Comparison of ENCODE assay signal across 23 mouse cellular contexts in genomic region chr1:39106372-39106643, GRCm38 (mm10).
DNase-seq lines count a peak whose midpoint lies in the region; ATAC-seq and TF ChIP-seq lines count a peak whose summit lies in the region.
"Had no signal": no experiment of that assay in that cellular context is flagged by ENCODE, and none has a peak within 500 bp of the region (broad histone marks: within the 10 kb centered on the region; RNA-seq: fewer than 3 reads in every experiment).

No protein-coding gene starts in this region.

- H3K27ac ChIP-seq in intestine, postnatal 0 days (ENCODE audit: low read depth, low read length): 0 out of 2 replicates have a peak overlapping the region, but pooled peaks have one; percentile 74
- H3K27ac ChIP-seq in intestine, embryonic 15.5 days: no peak overlapping the region
- H3K27ac ChIP-seq in embryonic facial prominence, embryonic 11.5 days (replicated peaks; ENCODE audit: low read depth, low read length): no peak overlapping the region
- H3K27ac ChIP-seq: forebrain, embryonic 12.5 days; hindbrain, embryonic 13.5 days; limb, embryonic 15.5 days; liver, embryonic 15.5 days; lung, embryonic 15.5 days; neural tube, embryonic 15.5 days had no signal

- no peak overlapping the region for H3K9ac ChIP-seq in intestine, postnatal 0 days (ENCODE audit: low read depth, low read length)
- no peak overlapping the region for H3K9ac ChIP-seq in intestine, embryonic 15.5 days
- H3K9ac ChIP-seq in embryonic facial prominence, embryonic 11.5 days (replicated peaks; ENCODE audit: low read length): no peak overlapping the region
- H3K9ac ChIP-seq: forebrain, embryonic 12.5 days; hindbrain, embryonic 13.5 days; limb, embryonic 15.5 days; liver, embryonic 15.5 days; lung, embryonic 15.5 days; neural tube, embryonic 15.5 days had no signal

- H3K4me3 ChIP-seq in intestine, postnatal 0 days (ENCODE audit: low read depth, low read length): no peak overlapping the region
- H3K4me3 ChIP-seq in intestine, embryonic 15.5 days (replicated peaks): no peak overlapping the region
- H3K4me3 ChIP-seq in embryonic facial prominence, embryonic 11.5 days (ENCODE audit: low read depth, low read length): no peak overlapping the region
- H3K4me3 ChIP-seq: forebrain, embryonic 12.5 days; heart, embryonic 12.5 days; hindbrain, embryonic 13.5 days; limb, embryonic 15.5 days; liver, embryonic 15.5 days; lung, embryonic 15.5 days; neural tube, embryonic 15.5 days had no signal

- peak; percentile 14 for DNase-seq in embryo, embryonic 10.5 days (ENCODE audit: low spot score)
- DNase-seq in embryo, embryonic 9.5 days (ENCODE audit: extremely low spot score): no peak
- peak; percentile 57 for DNase-seq in MN1 (ENCODE audit: low spot score)
- DNase-seq in embryonic facial prominence, embryonic 11.5 days (ENCODE audit: low spot score): peak; percentile 12
- no peak for DNase-seq in thymus, postnatal 36 days
- DNase-seq: cerebellum, adult 11 months; cerebellum, postnatal 10 days; kidney, adult 8-10 months; kidney, postnatal 10 days; layer of hippocampus, postnatal 36 days; lung, postnatal 36 days; thymus, adult 18-20 months; thymus, postnatal 4 days had no signal

- no peak for ATAC-seq in intestine, postnatal 0 days
- no peak for ATAC-seq in intestine, embryonic 15.5 days
- no peak for ATAC-seq in embryonic facial prominence, embryonic 11.5 days (replicated peaks; ENCODE audit: insufficient number of reproducible peaks, low FRiP score, low TSS enrichment, low read depth)
- ATAC-seq: midbrain, embryonic 16.5 days had no signal

- H3K36me3 ChIP-seq in intestine, postnatal 0 days (ENCODE audit: control insufficient read depth, insufficient read depth): no peaks in the 10 kb centered on the region
- no peaks in the 10 kb centered on the region for H3K36me3 ChIP-seq in intestine, embryonic 15.5 days
- H3K36me3 ChIP-seq in embryonic facial prominence, embryonic 11.5 days (replicated peaks; ENCODE audit: control insufficient read depth, insufficient read depth, low read depth, low read length): no peaks in the 10 kb centered on the region
- H3K36me3 ChIP-seq: forebrain, embryonic 12.5 days; heart, embryonic 12.5 days; hindbrain, embryonic 13.5 days; limb, embryonic 15.5 days; liver, embryonic 15.5 days; lung, embryonic 15.5 days; neural tube, embryonic 15.5 days had no signal

- 83% methylated on average over 4 of the region's 4 CpGs for WGBS in intestine, postnatal 0 days
- WGBS in intestine, embryonic 15.5 days: 83% methylated on average over 4 of the region's 4 CpGs
- 54% methylated on average over 4 of the region's 4 CpGs for WGBS in embryonic facial prominence, embryonic 11.5 days

- H3K9me3 ChIP-seq in intestine, postnatal 0 days (ENCODE audit: control insufficient read depth): no peaks in the 10 kb centered on the region
- no peaks in the 10 kb centered on the region for H3K9me3 ChIP-seq in intestine, embryonic 15.5 days
- H3K9me3 ChIP-seq in embryonic facial prominence, embryonic 11.5 days (replicated peaks; ENCODE audit: control insufficient read depth, low read length): no peaks in the 10 kb centered on the region
- H3K9me3 ChIP-seq: forebrain, embryonic 12.5 days; heart, embryonic 12.5 days; hindbrain, embryonic 13.5 days; limb, embryonic 15.5 days; liver, embryonic 15.5 days; lung, embryonic 15.5 days; neural tube, embryonic 15.5 days had no signal

- TF ChIP-seq CTCF in intestine, postnatal 0 days (IDR thresholded peaks at IDR 0.05; ENCODE audit: low read depth): no peak

- no peaks in the 10 kb centered on the region for H3K4me1 ChIP-seq in intestine, postnatal 0 days (replicated peaks; ENCODE audit: control insufficient read depth, insufficient read depth, low read length)
- no peaks in the 10 kb centered on the region for H3K4me1 ChIP-seq in intestine, embryonic 15.5 days (replicated peaks)
- H3K4me1 ChIP-seq in embryonic facial prominence, embryonic 11.5 days (ENCODE audit: control insufficient read depth, insufficient read depth, low read length): no peaks in the 10 kb centered on the region
- H3K4me1 ChIP-seq: hindbrain, embryonic 13.5 days; limb, embryonic 15.5 days; liver, embryonic 15.5 days; neural tube, embryonic 15.5 days had no signal

- no peaks in the 10 kb centered on the region for H3K27me3 ChIP-seq in intestine, postnatal 0 days (replicated peaks; ENCODE audit: control insufficient read depth, insufficient read depth, low read length)
- H3K27me3 ChIP-seq in intestine, embryonic 15.5 days (replicated peaks): no peaks in the 10 kb centered on the region
- no peaks in the 10 kb centered on the region for H3K27me3 ChIP-seq in embryonic facial prominence, embryonic 11.5 days (ENCODE audit: control insufficient read depth, insufficient read depth, low read length)
- H3K27me3 ChIP-seq: forebrain, embryonic 12.5 days; heart, embryonic 12.5 days; hindbrain, embryonic 13.5 days; limb, embryonic 15.5 days; liver, embryonic 15.5 days; lung, embryonic 15.5 days; neural tube, embryonic 15.5 days had no signal

- no peak overlapping the region for H3K4me2 ChIP-seq in intestine, postnatal 0 days (replicated peaks; ENCODE audit: low read depth)
- H3K4me2 ChIP-seq in intestine, embryonic 15.5 days (replicated peaks): no peak overlapping the region
- no peak overlapping the region for H3K4me2 ChIP-seq in embryonic facial prominence, embryonic 11.5 days (ENCODE audit: low read depth, low read length)
- H3K4me2 ChIP-seq: forebrain, embryonic 12.5 days; hindbrain, embryonic 13.5 days; limb, embryonic 15.5 days; liver, embryonic 15.5 days; lung, embryonic 15.5 days; neural tube, embryonic 15.5 days had no signal

Comparison
In these comparisons a context has a peak if more than half of its experiments do, and no peak if none do; other contexts are left out.
1. DNase-seq: peak in embryo, embryonic 10.5 days (single experiment), MN1 (single experiment) and embryonic facial prominence, embryonic 11.5 days (single experiment); none in embryo, embryonic 9.5 days (single experiment) and thymus, postnatal 36 days (0 of 2).